Mouse (Mus musculus) spleen, postnatal 4 days (tissue): ENCODE measurements around the gene Maats1.

ENCODE experiments used
- DNase-seq, 2 experiments: peaks; one replicate each; pipeline ENCODE4 v3.0.0; 2022; ENCODE audit warnings: low spot score in 2 of 2

Gene Maats1

GRCm38 (mm10) chr16:38341396-38342324 lies at the start of gene Maats1:
Gene Maats1 (minus strand): TSS chr16:38342143.
- peak in 1 of 2 experiments; percentile 48 for DNase-seq

- DNase-seq: no peak
Measured at GRCm38 (mm10) chr16:38390322-38390721, 48.4 kb upstream of the Maats1 start.

- DNase-seq: no peak
Measured at GRCm38 (mm10) chr16:38389284-38389893, 47.4 kb upstream of the Maats1 start.

GRCm38 (mm10) chr16:38388757-38389156 lies 46.8 kb upstream of the Maats1 start:
- DNase-seq: no peak

GRCm38 (mm10) chr16:38387389-38387788 lies 45.4 kb upstream of the Maats1 start:
- peak in 1 of 2 experiments; percentile 11 for DNase-seq

- DNase-seq: peak in 1 of 2 experiments; percentile 9
Measured at GRCm38 (mm10) chr16:38385700-38386099, 43.8 kb upstream of the Maats1 start.

- no peak for DNase-seq
Measured at GRCm38 (mm10) chr16:38385184-38385634, 43.3 kb upstream of the Maats1 start.

- peak in 1 of 2 experiments; percentile 10 for DNase-seq
Measured at GRCm38 (mm10) chr16:38383683-38384082, 41.7 kb upstream of the Maats1 start.

GRCm38 (mm10) chr16:38379926-38380325 lies 38.0 kb upstream of the Maats1 start:
- no peak for DNase-seq

GRCm38 (mm10) chr16:38379493-38379892 lies 37.5 kb upstream of the Maats1 start:
- DNase-seq: no peak

GRCm38 (mm10) chr16:38379088-38379487 lies 37.1 kb upstream of the Maats1 start:
- DNase-seq: no peak

- no peak for DNase-seq
Measured at GRCm38 (mm10) chr16:38378591-38378990, 36.6 kb upstream of the Maats1 start.

- no peak for DNase-seq
Measured at GRCm38 (mm10) chr16:38377546-38377945, 35.6 kb upstream of the Maats1 start.

GRCm38 (mm10) chr16:38376841-38377249 lies 34.9 kb upstream of the Maats1 start:
- DNase-seq: no peak

- peak in 1 of 2 experiments; percentile 64 for DNase-seq
Measured at GRCm38 (mm10) chr16:38376163-38376840, 34.4 kb upstream of the Maats1 start.

- no peak for DNase-seq
Measured at GRCm38 (mm10) chr16:38375182-38375581, 33.2 kb upstream of the Maats1 start.

GRCm38 (mm10) chr16:38374379-38375140 lies 32.6 kb upstream of the Maats1 start:
- DNase-seq: peak; percentile 77 to 82

GRCm38 (mm10) chr16:38373941-38374340 lies 32.0 kb upstream of the Maats1 start:
- no peak for DNase-seq

- DNase-seq: no peak
Measured at GRCm38 (mm10) chr16:38373439-38373838, 31.5 kb upstream of the Maats1 start.

- DNase-seq: no peak
Measured at GRCm38 (mm10) chr16:38372876-38373275, 30.9 kb upstream of the Maats1 start.

GRCm38 (mm10) chr16:38371705-38372296 lies 29.9 kb upstream of the Maats1 start:
- DNase-seq: peak in 1 of 2 experiments; percentile 72
